Mouse (Mus musculus) thymus, adult 18-20 months (tissue): ENCODE results near the gene Foxf1.

Source experiments
- DNase-seq, 2 experiments: peaks; one replicate each; pipeline ENCODE4 v3.0.0; 2022; ENCODE audit warnings: mixed read lengths in 2 of 2

Foxf1 gene

GRCm38 (mm10) chr8:121082218-121083092, 1.7 kb upstream of the Foxf1 start:
- DNase-seq = no peak

GRCm38 (mm10) chr8:121083093-121083935, 872 bp upstream of the Foxf1 start:
- no peak for DNase-seq

- no peak for DNase-seq
Measured at GRCm38 (mm10) chr8:121083936-121084209, 313 bp upstream of the Foxf1 start.

GRCm38 (mm10) chr8:121085011-121085410, 825 bp downstream of the Foxf1 start:
- no peak for DNase-seq

- no peak for DNase-seq
Measured at GRCm38 (mm10) chr8:121085561-121085960, 1.4 kb downstream of the Foxf1 start.

- no peak for DNase-seq
Measured at GRCm38 (mm10) chr8:121086004-121086900, 2.1 kb downstream of the Foxf1 start.

- no peak for DNase-seq
Measured at GRCm38 (mm10) chr8:121088281-121088680, 4.1 kb downstream of the Foxf1 start.

- no peak for DNase-seq
Measured at GRCm38 (mm10) chr8:121088871-121089630, 4.9 kb downstream of the Foxf1 start.

- no peak for DNase-seq
Measured at GRCm38 (mm10) chr8:121089631-121090380, 5.6 kb downstream of the Foxf1 start.

- no peak for DNase-seq
Measured at GRCm38 (mm10) chr8:121090716-121091115, 6.5 kb downstream of the Foxf1 start.

GRCm38 (mm10) chr8:121092141-121092540, 8.0 kb downstream of the Foxf1 start:
- no peak for DNase-seq

- peak; percentile 46 for DNase-seq
Measured at GRCm38 (mm10) chr8:121092627-121093026, 8.4 kb downstream of the Foxf1 start.

- DNase-seq = no peak
Measured at GRCm38 (mm10) chr8:121093496-121093895, 9.3 kb downstream of the Foxf1 start.

GRCm38 (mm10) chr8:121104049-121104818, 20.0 kb downstream of the Foxf1 start:
- DNase-seq = peak; percentile 35 to 37

- peak; percentile 97 for DNase-seq
Measured at GRCm38 (mm10) chr8:121107668-121108656, 23.8 kb downstream of the Foxf1 start, which contains the start of gene Mthfsd. TSS of gene Mthfsd (minus strand) at chr8:121108392.

GRCm38 (mm10) chr8:121108657-121109056, 24.5 kb downstream of the Foxf1 start:
- no peak for DNase-seq

- DNase-seq = no peak
Measured at GRCm38 (mm10) chr8:121111145-121111907, 27.1 kb downstream of the Foxf1 start.

GRCm38 (mm10) chr8:121113261-121113660, 29.1 kb downstream of the Foxf1 start:
- peak; percentile 85 to 86 for DNase-seq
